Mouse (Mus musculus): Measurements from ENCODE around the gene Swi5.
A peak's percentile ranks its signal among the peaks of the same experiment; 100 is the strongest.

Gene Swi5

DNA sequence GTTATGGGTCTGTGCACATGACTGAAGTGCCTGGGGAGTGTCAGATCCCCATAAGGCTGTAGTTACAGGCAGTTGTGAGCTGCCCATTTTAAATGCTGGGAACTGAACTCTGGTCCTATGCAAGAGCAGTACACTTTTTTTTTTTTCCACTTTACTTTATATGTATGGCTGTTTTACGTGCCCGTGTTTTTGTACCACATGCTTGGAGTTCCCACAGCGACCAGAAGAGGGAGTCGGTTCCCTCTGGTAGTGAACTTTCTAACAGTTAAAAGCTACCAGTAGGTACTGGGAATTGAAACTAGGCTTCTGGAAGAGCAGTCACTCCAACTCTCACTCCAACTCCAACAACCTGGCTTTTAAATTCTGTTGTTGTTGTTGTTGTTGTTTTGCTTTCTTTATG lies 27.2 kb downstream of the Swi5 start:
- peak in 1 of 2 experiments; percentile 59 for DNase-seq (ENCODE audit: low spot score in 2 of 2)

DNA sequence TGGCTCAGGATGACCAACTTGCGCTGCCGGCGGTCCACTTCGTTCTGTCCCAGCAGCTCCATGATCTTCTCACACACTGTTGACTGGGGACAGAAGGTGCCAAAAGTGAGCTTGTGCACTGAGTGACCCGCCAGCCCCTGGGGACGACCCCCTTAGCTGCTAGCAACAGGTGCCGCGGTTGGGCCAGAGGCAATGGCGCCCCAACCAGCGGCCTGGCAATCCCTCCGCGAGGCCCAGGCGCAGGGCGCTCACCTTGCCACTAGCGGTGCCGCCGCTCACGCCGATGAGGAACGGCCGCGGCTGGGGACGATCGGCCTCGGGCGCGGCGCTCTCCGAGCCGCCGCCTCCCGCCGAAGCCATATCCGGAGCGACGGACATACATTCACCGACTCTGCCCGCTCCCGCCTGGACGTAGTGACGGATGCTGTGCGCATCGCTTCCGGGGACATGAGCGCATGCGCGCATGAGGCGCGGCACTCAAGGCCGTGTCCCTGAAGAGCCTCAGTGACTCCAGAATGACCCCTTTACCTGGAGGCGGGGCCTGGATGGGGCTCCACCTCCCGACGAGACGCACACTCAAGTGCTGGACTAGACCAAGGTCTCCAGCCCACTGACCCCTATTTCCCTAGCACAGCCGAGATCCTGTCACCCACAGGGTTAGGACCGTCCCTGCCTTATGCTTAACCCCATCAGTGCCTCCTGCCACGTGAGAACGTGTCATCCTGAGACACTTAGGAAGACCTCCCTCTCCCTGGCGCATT lies 28.0 kb downstream of the Swi5 start, which contains the start of gene Uck1:
Gene Uck1 (minus strand): TSS at position 503 of the 761 bp plus-strand sequence.
- peak; percentile 92 to 93 for DNase-seq (ENCODE audit: low spot score in 2 of 2)

DNA sequence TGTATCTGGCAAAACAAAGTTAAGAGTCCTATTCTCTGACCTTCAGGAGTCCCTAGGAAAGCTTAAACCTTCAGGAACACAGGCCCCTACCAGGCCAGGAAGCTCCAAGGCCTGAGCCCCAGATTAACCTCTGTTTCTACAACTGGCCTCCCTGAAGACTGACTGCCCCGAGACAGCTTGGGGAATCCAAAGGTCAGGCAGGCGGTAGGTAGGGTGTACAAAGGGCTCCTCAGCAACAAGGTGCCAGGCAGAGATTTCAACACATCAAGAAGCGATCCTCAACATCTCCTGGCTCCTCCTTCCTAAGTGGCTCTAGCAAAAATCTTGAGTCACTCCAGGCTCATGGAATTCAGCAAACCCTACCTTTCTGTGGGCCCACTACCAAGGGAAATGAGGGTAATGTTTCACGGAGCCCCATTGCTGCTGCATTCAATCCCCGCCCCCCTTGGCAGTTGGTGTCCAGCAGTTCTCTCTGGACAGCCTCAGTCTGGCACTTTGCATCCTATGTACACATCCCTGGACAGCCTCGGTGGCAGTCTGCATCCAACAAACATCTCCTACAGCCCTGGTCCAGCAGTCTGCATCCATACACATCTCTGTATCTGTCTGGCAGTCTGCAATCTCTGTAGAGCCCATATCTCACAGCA lies 28.9 kb downstream of the Swi5 start:
- no peak for DNase-seq (ENCODE audit: low spot score in 2 of 2)

DNA sequence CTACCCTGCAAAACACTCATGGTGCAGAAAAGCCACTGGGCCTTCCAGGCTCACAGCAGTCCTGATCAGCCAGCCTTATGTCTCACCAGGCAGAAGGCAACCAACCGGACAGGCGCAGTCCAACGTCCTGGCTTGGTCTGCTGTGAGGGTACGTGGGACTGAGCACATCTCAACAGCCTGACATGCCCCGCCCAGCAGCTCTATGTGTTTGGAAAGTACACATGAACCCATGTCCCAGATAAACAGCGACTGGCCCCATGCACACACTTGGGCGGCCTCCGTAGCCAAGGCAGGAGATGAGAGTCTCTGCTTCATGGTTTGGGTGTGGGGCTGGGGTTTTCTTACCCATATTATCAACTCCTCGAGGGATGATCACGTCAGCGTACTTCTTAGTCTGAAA lies 31.6 kb downstream of the Swi5 start:
- DNase-seq (ENCODE audit: low spot score in 2 of 2): no peak

DNA sequence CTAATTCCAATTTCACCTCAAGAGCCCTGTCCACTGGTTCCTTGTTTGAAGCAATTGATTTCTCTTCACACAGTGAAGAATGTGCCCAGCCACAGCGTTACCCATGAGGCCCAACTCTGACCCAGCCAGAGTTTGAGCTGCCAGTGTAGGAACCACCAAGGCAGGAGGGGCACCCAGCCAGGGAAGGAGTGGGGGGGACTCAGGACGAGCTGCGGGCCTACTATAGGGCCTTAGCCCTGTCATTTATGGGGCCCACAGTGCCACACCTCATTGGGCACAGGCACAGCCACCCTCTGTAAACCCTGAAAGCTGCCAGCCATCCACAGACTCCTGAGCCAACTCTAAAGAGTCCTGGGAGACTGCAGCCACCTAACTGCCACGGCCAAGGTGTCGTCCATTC lies 33.3 kb downstream of the Swi5 start:
- DNase-seq (ENCODE audit: low spot score in 2 of 2): no peak

DNA sequence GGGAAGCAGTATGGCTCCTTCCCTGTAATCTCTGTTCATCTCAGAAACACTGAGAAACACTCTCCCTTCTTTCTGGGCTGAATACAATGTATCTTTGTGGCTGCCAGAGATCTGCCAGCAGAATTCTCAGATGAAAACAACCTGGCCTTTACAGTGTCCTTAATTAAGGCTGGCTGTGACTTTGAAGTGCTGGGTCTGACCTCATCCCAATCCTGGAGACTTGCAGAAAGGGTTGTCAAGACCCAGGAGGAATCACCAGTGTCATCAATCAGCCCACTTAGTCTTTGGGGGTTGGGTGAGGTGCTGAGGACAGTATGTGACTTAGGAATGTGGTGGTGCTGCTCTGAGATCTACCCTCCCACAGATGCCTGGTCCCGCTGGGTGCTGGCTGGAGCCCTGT lies 34.5 kb downstream of the Swi5 start:
- DNase-seq (ENCODE audit: low spot score in 2 of 2): no peak

DNA sequence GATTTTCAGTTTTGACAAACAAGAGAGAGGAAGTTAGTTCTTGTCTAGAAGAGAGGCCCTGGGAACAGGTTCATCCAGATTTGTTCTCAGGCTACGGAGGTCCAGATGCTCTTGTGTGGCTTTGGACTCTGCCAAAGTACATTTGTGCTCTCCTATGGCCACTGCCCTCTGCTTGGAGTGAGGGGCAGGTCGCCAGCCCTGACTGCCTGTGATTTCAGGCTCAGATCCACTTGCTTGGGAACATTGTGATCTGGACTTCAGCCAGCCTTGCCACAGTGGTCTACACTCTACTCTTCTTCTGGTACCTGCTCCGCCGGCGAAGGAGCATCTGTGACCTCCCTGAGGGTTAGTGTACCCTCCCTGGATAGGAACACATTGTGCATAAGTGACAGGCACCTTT lies 35.2 kb downstream of the Swi5 start:
- peak in 1 of 2 experiments; percentile 23 for DNase-seq (ENCODE audit: low spot score in 2 of 2)

DNA sequence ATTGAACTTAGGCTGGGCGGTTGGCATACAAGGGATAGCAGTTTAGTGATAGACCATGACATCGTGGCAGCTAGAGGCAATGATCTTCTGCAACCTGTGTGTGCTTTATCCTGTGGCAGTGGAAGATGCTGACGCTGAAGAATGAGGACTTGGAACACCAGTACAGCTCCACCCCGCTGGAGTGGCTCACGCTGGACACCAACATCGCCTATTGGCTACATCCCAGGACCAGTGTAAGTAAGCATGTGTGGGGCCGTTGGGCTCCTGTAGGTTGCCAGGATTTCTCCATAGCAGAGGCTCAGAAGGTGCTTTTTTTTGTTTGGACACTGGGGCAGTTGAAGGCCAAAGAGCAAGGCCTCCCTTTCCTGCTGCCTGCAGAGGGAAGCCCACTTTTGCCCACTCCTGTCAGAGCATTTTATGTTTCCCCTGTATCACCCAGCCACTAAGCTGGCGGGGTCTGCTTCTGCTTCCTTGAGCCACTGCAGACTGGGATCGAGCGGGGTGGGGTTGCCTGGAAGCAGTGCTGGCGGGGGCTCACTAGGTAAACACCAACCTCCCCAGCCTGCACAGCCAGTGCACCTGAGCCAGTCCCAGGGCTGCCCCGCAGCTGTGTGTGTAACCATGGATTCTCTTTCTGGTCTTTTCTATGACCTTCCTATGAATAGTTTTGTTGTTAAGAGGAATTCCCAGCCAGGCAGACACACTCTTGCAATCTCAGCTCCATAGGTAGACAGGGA lies 35.9 kb downstream of the Swi5 start:
- no peak for DNase-seq (ENCODE audit: low spot score in 2 of 2)

DNA sequence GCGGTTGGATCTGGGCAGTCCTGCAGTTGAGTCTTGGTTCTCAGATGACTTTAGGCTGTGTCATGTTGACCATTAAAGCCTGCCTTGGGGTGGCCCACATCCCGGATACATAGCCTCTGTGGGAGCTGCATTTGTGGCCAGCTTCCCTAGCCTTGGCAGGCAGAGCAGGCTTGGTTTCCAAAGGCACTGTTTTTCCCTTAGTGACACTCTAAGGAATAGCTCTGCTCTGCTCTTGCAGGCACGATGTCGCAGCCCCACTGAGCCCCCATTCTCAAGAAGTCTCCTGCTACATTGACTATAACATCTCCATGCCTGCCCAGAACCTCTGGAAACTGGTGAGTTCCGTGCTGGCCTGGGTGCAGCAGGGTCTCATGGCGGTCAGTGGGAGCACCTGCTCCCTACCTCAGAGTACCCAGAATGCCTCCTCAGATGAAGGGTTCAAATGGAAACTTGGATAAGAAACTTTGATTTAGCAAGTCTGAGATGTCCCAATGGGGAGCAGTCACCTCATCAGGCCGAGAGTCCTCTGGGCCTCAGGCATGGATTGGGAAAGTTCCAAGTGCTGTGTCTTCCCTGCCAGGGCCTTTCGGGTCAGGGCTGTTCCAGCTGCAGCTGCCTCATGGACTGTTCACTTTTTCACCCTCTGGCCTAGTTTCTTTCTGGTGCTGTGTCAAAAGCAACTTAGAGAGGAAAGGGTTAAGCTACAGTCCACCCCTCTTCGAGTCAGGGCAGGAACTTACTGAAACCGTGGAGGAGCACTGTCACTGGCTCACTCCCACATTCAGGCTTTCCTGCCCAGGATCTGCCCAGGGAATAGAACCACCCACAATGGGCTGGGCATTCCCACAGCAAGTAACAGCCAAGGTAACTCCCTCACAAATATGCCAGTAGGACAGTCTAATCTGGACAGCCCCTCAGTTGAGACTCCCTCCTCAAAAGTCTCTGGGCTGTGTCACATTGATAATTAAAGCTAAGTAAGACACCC lies 39.2 kb downstream of the Swi5 start:
- DNase-seq (ENCODE audit: low spot score in 2 of 2): no peak

DNA sequence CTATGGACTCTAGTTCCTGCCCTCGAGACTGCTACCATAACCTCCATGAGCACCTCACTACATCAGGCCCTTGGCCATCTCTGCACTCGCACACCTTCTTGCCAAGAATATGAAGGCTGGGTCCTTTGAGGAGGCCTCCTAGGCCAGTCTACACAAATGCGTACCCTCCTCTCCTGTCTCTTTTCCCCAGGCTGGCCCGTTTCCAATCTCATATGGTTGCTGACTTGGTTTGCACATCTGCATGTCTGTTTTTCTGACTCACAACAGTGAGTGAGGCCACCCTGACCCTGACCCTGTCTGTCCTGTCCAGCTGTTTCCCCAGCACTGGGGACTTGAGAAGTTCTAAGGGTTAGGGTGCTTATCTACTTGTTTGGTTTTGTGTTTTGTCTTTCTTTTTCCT lies 41.1 kb downstream of the Swi5 start:
- DNase-seq (ENCODE audit: low spot score in 2 of 2): no peak

DNA sequence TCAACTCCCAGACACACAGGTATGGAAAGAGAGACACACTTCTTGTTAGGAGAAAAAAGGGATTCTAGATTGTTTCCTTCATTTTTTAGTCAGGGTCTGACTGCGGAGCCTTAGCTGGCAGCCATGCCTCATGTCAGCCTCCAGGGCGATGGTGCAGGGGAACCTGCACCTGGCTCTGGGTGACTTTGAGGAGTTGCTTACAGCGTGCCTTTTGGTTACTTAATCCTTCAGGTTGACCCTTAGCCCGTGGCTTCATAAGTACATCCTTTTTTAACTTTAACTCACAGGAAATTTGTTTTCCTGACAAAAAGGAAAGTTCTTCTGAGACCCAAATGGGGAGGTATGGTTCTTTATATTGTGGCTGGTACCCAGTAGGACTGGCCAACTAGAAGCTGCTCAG lies 44.9 kb downstream of the Swi5 start:
- DNase-seq (ENCODE audit: low spot score in 2 of 2): no peak

DNA sequence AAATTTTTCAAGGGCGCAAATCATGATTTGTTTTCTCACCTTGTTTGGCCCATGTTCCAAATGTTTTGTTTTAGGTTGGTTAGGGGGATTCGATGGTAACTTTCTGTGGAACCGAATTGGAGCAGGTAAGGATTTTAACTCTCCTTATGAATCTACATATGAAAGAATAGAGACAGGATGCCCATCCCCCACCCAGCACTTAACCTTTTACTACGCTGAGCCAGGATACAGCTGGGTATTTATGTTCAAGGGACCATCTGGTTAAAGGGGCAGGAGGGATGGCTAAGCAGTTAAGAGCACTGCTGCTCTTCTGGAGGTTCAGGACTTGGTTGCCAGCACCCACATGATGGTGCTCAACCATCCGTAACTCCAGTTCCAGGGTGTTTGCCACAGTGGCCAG lies 47.3 kb downstream of the Swi5 start:
- no peak for DNase-seq (ENCODE audit: low spot score in 2 of 2)

DNA sequence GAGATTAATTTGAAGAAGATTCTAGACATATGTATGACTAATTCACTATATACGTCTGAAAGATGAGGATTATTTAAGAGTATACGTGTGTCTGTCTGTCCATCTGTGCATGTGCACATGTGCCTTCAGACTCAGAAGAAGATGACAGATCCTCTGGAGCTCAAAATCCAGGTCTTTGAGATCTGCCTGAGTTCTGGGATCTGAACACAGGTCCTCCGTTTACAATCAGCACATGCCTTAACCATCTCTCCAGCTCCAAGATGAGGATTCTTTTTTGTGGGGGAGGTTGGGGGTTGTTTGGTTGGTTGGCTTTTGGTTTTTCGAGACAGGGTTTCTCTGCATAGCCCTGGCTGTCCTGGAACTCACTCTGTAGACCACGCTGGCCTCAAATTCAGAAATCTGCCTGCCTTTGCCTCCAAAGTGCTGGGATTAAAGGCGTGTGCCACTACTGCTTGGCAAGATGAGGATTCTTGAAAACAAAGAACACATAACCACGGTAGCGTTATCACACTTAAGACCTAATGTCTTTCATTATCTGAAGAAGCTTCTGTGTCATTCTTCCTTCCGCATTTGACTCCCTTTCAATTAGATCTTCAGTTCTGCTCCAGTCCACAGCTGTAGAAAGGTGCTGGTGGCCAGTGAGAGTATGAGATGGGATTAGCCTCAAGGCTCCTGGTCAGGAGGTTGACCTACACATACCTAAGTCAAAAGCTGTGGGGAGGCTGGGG lies 49.0 kb downstream of the Swi5 start:
- DNase-seq (ENCODE audit: low spot score in 2 of 2): no peak

DNA sequence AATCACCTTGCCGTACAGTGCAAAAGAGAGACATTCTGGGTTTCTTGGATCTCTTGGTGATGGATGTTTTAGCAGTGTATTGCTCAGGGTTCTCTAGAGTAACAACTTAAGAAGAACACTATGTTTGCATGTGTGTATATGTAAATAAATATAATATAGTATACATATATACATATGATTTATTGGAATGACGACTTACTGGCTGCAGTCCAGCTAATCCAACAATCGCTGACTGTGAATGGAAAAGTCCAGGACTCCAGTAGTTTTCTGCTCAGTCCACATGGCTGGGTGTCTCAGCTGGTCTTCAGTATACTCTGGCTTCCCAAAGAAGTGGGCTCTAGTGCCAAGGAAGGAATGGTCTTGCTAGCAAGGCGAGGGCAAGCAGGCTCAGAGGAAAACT lies 50.3 kb downstream of the Swi5 start:
- no peak for DNase-seq (ENCODE audit: low spot score in 2 of 2)

DNA sequence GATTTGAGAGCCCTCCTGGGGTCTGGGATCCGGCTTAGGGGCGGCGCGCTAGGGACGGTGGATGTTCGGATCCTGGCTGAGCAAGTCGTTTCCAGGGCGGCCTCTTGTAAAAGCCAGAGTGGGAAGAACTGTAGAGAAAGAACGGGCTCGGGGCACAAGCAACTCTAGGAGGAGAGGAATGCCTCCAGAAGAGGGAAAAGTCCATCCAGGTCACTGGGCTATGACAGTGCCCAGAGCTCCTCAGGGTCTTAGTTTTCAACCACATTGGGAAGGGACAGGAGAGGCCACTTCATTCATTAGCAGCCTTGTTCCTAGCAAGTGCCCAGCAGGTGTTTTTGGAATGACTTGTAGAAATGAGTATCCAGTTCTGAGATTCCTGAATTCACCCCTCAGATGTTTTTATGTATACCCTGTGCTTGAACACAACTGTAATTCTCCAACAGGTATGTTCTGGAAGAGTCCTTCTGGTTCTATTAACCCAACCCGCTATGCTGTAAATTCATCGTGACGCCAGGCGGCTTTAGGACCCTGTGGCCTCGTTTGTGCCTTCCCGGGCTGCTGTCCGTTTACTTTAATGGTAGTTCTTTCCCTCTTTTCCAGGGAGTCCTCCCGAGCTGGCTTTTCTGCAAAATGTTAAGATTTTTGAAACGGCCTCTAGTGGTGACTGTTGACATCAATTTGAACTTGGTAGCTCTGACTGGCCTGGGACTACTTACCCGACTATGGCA lies 51.0 kb downstream of the Swi5 start:
- DNase-seq (ENCODE audit: low spot score in 2 of 2): peak; percentile 57 to 62

DNA sequence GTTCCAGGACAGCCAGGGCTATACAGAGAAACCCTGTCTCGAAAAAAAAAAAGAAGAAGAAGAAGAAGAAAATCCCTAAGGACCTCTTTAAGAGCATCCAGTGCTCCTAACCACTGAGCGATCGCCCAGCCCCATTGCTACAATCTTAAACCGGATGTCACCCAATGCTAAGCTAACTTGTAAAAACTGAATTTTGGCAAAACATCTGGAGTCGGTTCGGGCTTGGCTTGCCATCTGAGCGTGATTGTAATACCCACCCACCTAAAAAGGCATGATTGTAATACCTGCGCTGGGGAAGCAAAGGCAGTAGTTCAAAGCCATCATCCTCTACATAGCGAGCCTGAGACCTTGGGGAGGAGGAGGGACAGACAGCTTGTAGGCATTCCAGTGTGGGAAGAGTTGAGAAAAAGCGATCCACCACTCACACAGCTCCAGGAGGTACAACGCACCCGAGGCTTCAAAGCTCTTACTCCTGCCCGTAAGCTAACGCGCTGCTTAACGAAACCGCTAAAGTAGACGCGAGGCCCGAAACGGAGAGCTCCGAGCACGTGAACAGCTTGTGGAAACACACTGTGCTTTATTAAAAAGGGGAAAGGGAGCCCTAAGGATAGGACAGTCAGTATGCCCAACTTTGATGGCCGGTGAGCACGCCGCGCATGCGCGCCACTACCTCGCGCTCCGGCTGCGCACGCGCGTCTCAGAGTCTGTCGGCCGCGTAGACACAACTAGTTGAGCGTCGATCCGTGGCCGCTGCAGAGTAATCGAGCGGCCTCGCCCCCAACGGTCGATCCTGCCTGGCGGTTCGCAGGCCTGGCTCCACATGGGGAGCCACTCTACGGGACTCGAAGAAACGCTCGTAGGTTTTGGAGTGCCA lies 51.8 kb downstream of the Swi5 start, which contains the start of gene Pomt1:
Gene Pomt1 (plus strand): TSS at position 705 of the 874 bp plus-strand sequence.
- peak; percentile 95 for DNase-seq (ENCODE audit: low spot score in 2 of 2)

DNA sequence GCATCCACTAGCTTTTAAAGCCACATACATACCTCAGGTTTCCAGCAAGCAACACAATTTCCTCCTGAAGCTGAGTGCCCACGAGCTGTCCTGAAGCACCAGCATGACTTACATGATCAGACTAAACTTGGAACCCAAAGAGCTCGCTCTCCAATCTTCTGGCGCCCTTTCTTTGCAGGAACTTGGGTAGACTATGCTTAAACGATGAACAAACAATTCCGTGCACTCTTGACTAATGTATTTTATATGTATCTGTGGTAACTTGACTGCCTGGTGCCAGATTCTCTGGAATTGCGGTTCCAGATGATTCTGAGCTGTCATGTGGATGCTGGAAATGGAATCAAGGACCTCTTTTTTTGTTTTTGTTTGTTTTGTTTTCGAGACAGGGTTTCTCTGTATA lies 52.4 kb downstream of the Swi5 start:
- DNase-seq (ENCODE audit: low spot score in 2 of 2): no peak
